Mouse (Mus musculus): ENCODE data around the gene Sptbn4. TPM values are rescaled to one million over a fixed set of nuclear protein-coding genes. Genes with fewer than 3 reads are reported as not detected.

Sptbn4 gene
- total RNA-seq, 2 experiments from 2014 or later: 89.6 to 105 TPM

Other genes with a start within 250 kb of the Sptbn4 start
- gene Itpkc, start 219.0 kb downstream of the Sptbn4 start, total RNA-seq (2021): 10 to 100 TPM in 1 of 2 experiments, 1 to 10 TPM in 1; 9.5 to 10.8 TPM
- 10 to 100 TPM; 26.9 to 29.5 TPM for gene Coq8b, start 214.7 kb downstream of the Sptbn4 start, total RNA-seq (2021)
- 100 to 1,000 TPM; 126 to 127 TPM for gene Numbl, start 189.3 kb downstream of the Sptbn4 start, total RNA-seq (2021)
- 10 to 100 TPM; 49.9 to 59.2 TPM for gene Ltbp4, start 110.0 kb downstream of the Sptbn4 start, total RNA-seq (2021)
- 10 to 100 TPM; 24.9 to 29.9 TPM for gene Shkbp1, start 91.7 kb downstream of the Sptbn4 start, total RNA-seq (2021)
- not detected for gene Gm20479, start 90.3 kb downstream of the Sptbn4 start, total RNA-seq (2021)
- 10 to 100 TPM; 16.5 to 17.1 TPM for gene Blvrb, start 292 bp upstream of the Sptbn4 start, total RNA-seq (2021)
- 1 to 10 TPM; 3.6 to 3.8 TPM for gene Sertad3, start 26.1 kb upstream of the Sptbn4 start, total RNA-seq (2021)
- gene Sertad1, start 39.2 kb upstream of the Sptbn4 start, total RNA-seq (2021): 1 to 10 TPM; 4.5 TPM
- gene Prx, start 51.6 kb upstream of the Sptbn4 start, total RNA-seq (2021): 1 to 10 TPM; 1.1 to 1.5 TPM
- gene Hipk4, start 75.6 kb upstream of the Sptbn4 start, total RNA-seq (2021): under 1 TPM; 0.11 to 0.23 TPM
- 100 to 1,000 TPM; 468 to 470 TPM for gene Pld3, start 105.5 kb upstream of the Sptbn4 start, total RNA-seq (2021)
- gene 2310022A10Rik, start 105.5 kb upstream of the Sptbn4 start, total RNA-seq (2021): 10 to 100 TPM; 21.4 to 26.2 TPM
- 10 to 100 TPM; 92.7 to 94.8 TPM for gene Akt2, start 143.9 kb upstream of the Sptbn4 start, total RNA-seq (2021)
- 100 to 1,000 TPM; 106 to 114 TPM for gene Ttc9b, start 206.2 kb upstream of the Sptbn4 start, total RNA-seq (2021)
- 100 to 1,000 TPM; 186 to 195 TPM for gene Map3k10, start 226.9 kb upstream of the Sptbn4 start, total RNA-seq (2021)
- gene Zfp607b, start 241.7 kb upstream of the Sptbn4 start, total RNA-seq (2021): 1 to 10 TPM; 9.2 to 9.7 TPM